Mouse (Mus musculus): ENCODE data around the gene Spic.
A peak's percentile ranks its signal among the peaks of the same experiment; 100 is the strongest.
"Not testable (repeated sequence)": the region's sequence is repeated elsewhere in the genome, so short reads cannot be mapped to it uniquely, and the experiment has no call there.

Gene Spic

GRCm38 (mm10) chr10:88684925-88685324 lies at the start of gene Spic:
Gene Spic, minus strand, starts transcription at chr10:88685015.
- no peak for DNase-seq

DNA sequence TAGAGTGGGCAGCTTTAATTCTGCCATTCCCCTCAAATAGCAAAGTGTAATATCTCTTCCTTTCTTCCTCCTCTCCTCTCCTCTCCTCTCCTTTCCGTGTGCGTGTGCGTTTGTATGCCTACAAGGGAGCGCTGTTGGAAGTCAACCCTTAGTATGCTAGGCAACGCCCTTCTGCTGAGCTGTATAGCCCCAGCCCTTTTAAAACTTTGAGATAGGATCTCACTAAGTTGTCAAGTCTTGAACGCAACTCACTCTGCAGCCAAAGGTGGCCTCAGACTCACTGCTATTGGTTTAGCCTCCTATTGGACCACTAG lies 47.5 kb upstream of the Spic start:
- DNase-seq, result no peak

- no peak for DNase-seq
Measured at GRCm38 (mm10) chr10:88731496-88732308, 46.9 kb upstream of the Spic start.

- DNase-seq, result peak; percentile 93 to 97
Measured at GRCm38 (mm10) chr10:88730571-88731495, 46.0 kb upstream of the Spic start, which contains the start of gene Arl1. Gene Arl1, plus strand, starts transcription at chr10:88730858.

DNA sequence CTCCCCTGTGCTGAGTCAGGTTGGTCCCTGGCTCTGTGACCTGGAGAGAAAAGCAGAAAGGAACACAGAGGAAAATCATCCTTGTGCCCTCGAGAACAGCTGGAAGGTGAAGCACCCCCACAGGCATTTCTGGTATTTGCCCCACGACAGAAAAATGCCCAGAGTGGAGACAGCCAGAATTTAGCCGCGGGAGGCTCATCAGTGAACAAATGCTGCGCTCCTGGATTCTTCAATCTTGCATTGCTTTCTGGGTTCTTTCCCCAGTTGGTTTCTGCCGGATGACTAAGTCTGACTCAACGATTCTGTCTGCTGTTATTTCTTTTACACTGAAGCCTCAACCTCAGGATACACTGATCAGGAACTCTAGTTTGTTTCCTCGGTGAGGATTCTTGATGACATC lies 43.4 kb upstream of the Spic start:
- DNase-seq, result no peak

DNA sequence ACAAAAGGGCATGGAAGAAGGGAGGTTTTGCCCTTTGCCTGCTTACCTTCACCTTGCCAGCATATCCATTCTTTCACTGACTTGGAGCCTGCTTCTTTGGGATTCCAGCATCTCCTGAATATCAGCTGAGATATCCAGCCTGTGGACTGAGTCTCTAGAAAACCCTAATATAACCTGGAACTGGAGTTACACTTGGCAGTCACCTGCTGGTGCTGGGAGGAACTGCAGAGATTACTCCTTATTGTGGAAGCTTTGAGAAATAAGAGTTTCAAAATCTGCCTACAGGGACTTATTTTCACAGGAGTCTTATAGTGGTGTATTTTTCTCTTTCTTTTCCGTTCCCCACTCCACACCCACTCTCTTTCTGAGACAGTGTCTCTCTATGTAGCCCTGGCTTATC lies 42.3 kb upstream of the Spic start:
- peak; percentile 48 to 77 for DNase-seq

DNA sequence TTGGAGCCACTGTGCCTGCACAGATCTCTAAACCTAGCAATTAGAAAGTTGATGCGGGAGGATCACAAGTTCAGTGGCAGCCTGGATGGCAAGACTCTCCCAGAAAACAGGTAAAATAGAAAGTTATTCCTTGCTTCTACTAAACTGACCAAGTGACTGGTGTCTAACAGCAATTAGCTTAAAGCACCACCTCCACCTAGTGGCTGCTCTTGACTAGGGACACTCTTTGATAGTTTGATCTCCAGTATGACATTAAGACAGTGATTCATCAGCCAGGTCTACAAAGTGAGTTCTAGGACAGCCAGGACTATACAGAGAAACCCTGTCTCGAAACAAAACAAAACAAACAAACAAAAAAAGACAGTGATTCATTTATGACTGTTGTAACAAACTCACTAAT lies 40.5 kb upstream of the Spic start:
- peak in 1 of 2 experiments; percentile 64 for DNase-seq

DNA sequence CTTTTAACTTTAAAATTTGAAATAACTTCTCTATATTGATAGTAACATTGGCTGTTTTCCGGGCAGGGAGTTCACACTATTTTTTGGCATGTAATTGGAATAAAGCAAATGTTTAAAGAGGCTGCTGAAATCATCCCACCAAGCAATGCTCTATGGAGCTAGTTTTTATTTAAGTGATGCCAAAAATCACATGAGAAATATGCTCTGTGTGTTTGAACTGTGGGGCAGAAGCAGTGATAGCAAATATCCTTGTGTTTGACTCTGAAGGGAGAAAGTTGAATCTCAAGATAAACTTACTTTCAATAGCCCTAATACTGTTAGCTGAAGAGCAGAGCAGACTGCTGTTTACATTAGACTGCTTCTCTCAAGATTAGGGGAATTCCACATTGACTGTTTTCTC lies 34.8 kb upstream of the Spic start:
- DNase-seq, result no peak

DNA sequence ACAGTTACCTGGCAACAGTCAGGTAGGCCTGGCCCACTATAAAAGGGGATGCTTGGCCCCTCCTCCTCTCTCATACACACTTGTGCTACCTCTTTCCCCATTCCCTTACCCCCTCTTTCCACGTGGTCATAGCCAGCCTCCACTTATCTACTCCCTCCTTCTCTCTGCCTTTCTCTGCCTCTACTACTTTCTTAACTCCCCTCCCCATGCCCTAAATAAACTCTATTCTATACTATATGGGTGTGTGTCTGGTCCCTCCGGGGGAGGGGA lies 32.9 kb upstream of the Spic start:
- DNase-seq, result no peak

GRCm38 (mm10) chr10:88716986-88717755 lies 32.4 kb upstream of the Spic start:
- no peak for DNase-seq

- DNase-seq, result no peak
Measured at GRCm38 (mm10) chr10:88715621-88716020, 30.8 kb upstream of the Spic start.

DNA sequence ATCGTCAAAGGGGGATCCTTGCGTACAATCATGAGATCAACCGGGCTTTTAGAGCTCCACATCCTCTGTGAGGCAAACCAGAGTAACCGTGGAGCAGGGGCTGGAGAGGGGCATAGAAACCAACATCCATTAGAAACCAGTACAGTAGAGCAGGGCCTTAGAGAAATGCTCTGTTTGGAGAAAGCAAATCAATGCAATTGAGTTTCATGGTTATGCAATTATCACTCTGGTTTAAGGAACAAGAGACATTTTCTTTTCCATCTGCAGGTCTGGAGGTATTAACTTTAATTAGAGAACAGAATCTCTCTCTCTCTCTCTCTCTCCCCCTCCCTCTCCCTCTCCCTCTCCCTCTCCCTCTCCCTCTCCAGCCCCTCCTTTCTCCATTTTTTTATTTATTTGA lies 29.9 kb upstream of the Spic start:
- DNase-seq, result no peak

DNA sequence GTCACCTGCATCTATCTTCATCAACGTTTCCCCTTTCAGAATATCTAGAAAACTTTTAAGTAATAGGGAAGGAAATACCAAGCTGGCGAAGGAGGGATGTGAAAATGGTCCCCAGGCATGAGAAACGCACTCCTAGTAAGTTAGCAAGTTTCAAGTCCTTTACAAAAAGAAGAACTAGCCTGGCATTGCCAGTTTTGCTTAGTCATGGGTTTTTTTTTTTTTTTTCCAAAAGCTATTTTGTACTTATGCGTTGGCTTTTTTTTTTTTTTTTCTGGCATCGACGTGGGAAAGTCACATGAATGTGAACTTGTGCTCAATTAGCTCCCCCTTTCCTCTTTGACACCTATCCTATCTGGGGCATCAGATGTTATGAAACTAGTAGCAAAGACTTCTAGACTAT lies 27.5 kb upstream of the Spic start:
- no peak for DNase-seq

DNA sequence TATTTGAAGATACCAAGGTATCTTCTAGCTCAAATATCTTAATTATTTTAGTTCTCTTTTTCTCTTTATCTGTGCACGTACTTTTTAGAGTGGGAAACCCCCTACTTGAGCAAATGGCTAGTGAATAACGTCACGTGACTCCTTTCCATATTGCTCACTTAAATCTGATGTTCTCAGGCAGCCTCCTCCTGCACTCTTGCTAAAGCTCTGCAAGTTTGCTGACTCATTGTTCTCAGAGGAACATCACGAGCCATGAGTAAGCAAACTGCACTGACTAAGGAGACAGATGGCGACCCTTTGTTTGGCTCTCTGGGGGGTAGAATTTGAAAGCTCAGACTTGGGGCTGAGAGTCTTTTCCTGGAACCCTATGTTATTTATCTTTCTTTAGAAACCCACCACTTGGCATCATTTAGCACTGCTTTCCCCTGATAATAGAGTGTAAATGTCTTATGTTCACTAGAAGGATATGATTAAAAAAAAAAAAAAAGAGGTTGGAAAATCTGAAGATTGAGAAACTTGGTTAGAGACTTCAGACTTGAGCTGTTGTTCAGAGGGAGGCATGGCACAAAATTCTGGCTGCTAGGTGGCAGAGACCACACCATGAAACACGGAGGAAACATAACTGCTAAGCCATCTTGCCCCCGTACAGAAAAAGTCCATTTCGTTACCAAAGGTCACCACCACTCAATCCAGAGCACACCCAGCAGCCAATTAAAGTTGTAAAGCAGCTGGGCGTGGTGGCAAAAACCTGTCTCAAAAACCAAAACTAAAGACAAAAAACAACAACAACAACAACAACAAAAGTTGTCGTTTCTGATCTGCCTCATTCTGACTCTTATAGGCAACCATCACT lies 24.1 kb upstream of the Spic start:
- DNase-seq, result no peak

GRCm38 (mm10) chr10:88700938-88701337 lies 16.1 kb upstream of the Spic start:
- no peak for DNase-seq

GRCm38 (mm10) chr10:88682904-88683563 lies 1.8 kb downstream of the Spic start:
- no peak for DNase-seq

- DNase-seq, result no peak
Measured at GRCm38 (mm10) chr10:88672825-88673224, 12.0 kb downstream of the Spic start.

DNA sequence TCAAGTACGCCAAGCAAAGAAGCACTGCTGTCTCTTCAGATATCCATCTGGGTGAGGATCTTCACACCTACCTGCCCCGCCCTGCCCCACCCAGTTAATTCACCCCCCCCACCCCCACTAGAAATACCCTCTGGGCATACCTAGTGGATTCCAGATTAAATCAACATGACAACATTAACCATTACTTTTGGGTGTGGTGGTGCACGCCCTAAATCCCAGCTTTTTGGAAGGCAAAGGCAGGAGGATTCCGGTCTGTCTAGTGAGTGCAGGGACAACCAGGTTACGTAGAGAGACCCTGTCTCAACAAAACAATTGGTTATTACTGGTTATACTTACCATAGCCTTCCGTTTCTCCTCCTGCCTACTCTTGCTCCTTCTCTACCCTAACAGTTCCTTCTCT lies 12.7 kb downstream of the Spic start:
- DNase-seq, result no peak

DNA sequence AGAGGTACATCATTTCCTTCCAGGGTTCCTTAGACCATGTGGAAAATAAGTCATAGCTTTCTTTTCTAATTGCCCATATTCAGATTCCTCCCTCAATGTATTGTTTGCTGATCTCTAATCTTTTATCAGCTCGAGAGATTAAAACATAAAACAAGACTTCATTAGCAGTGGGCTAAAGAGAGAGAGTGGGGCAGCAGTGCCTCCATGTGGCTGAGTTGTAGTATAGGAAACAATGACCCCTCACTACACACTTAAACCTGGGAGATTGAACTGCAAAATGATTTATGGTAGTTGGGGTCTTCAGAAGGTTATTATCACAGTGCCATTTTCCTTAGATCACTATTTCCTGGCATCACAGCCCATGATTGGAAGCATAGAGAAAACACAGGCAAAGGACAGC lies 15.1 kb downstream of the Spic start:
- peak; percentile 36 to 41 for DNase-seq

GRCm38 (mm10) chr10:88663856-88664255 lies 21.0 kb downstream of the Spic start:
- DNase-seq, result not testable (repeated sequence)

DNA sequence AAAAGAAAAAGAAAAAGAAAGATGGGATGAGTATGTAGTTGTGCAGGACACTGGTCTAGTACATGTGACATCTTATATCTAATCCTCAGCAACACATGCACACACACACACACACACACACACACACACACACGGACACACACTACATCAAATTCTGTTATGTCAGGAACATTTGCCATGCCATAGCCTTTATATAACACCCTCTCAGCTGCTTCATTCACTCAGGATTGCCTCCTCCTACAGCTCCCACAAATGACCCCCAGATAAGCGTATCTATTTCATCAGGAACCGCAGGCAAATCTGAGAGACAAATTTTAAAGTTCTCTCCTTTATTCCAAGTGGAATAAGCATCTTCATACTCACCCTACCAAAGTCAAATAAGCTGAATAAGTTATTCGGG lies 25.9 kb downstream of the Spic start:
- DNase-seq, result no peak

DNA sequence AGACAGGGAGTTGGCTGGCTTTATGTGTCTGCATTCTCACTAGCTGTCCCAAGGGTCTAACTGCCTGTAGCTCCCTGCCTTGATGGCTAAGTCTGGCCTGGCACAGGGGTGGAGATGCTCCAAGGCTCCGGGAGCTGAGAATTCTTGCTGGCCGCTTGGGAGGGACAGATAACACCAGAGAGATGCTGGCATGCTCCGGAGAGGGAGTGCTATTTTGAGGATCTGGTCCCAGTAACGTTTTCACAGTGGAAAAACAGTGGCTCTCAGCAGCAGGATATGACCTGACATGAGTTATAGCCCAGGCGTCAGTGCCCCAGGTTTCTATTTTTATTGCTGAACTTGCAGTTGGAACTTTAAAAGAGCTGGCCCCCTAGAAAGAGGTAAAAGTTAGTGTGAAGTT lies 39.4 kb downstream of the Spic start:
- peak; percentile 2 to 47 for DNase-seq
